Mouse (Mus musculus): ENCODE data around the gene Edem1. TPM values are rescaled to one million over a fixed set of nuclear protein-coding genes. Genes with fewer than 3 reads are reported as not detected.

The Edem1 gene
- polyA plus RNA-seq, 1 experiment from 2014 or later: 25.1 TPM

DNA sequence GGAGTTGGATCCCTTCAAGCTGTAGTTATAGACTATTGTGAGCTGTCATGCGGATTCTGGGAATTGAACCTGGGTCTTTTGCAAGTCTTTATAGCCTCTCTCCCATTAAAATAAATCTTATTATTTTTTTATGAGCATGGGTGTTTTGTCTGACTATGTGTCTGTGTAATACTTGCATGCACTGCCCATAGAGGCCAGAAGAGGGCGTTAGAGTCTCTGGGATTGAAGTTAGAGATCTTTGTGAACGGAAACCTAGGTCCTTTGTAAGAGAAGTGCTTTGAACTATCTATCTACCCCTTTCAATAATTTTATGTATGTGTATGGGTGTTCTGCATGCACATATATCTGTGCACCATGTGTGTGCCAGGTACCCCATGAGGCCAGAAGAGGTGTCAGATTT lies 21.0 kb upstream of the Edem1 start:
- Histone ChIP-seq H3K4me1 (peaks cover 20% of the 10 kb centered on the region), H3K36me3 (no peaks in the 10 kb centered on the region), H3K4me2 (no peak overlapping the region), H3K9ac (no peak overlapping the region), H3K27me3 (no peaks in the 10 kb centered on the region), H3K27ac (no peak overlapping the region), H3K4me3 (replicated peaks) (no peak overlapping the region), H3K9me3 (replicated peaks) (no peaks in the 10 kb centered on the region)
- no peak for ATAC-seq (replicated peaks; ENCODE audit: low FRiP score)
- WGBS: 74% methylated on average over 3 of the region's 3 CpGs

DNA sequence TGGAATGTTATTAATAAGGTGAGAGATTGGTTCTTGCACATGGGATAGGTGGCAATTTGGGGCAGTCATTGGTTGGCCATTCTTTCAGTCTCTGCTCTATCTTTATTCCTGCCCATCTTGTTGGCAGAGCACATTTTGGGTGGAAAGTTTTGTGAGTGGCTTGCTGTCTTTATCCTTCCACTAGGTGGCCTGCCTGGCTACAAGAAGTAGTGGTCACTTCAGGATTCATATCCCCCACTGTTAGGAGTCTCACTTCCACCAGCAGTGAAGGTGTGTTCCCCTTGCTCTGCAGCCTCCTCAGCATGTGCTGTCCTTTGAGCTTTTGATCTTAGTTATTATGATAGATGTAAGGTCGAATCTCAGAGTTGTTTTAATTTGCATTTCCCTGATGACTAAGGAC lies 19.7 kb upstream of the Edem1 start:
- Histone ChIP-seq H3K36me3 (no peaks in the 10 kb centered on the region), H3K4me2 (no peak overlapping the region), H3K27ac (no peak overlapping the region), H3K9me3 (replicated peaks) (no peaks in the 10 kb centered on the region), H3K9ac (no peak overlapping the region), H3K4me1 (peaks cover 20% of the 10 kb centered on the region), H3K27me3 (no peaks in the 10 kb centered on the region), H3K4me3 (replicated peaks) (no peak overlapping the region)
- no peak for ATAC-seq (replicated peaks; ENCODE audit: low FRiP score)
- 76% methylated on average over 1 of the region's 1 CpGs for WGBS

DNA sequence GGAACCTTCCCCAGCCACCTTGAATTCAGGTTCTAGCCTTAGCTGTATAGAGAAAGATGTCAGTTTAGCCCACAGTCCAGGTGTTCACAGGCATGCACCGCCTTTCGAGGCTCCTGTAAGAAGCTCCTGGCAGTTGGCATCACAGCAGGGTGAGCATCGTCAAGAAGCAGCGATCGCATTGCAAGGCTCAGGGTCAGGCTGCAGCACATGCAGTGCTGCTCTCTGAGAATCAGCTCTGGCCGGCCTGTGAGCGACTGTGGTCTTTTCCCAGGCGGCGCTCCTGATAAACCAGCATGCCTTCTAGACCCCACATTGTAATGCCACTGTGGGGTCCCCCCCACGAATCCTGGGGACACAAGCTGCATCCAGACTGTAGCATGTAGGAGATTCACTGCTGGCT lies 18.2 kb upstream of the Edem1 start:
- no peak overlapping the region for H3K27ac ChIP-seq
- peaks cover 5% of the 10 kb centered on the region for H3K36me3 ChIP-seq
- H3K4me1 ChIP-seq: peaks cover 10% of the 10 kb centered on the region
- H3K9ac ChIP-seq: no peak overlapping the region
- no peak for ATAC-seq (replicated peaks; ENCODE audit: low FRiP score)
- H3K9me3 ChIP-seq (replicated peaks): no peaks in the 10 kb centered on the region
- no peaks in the 10 kb centered on the region for H3K27me3 ChIP-seq
- no peak overlapping the region for H3K4me2 ChIP-seq
- H3K4me3 ChIP-seq (replicated peaks): no peak overlapping the region
- WGBS: 73% methylated on average over 10 of the region's 10 CpGs

DNA sequence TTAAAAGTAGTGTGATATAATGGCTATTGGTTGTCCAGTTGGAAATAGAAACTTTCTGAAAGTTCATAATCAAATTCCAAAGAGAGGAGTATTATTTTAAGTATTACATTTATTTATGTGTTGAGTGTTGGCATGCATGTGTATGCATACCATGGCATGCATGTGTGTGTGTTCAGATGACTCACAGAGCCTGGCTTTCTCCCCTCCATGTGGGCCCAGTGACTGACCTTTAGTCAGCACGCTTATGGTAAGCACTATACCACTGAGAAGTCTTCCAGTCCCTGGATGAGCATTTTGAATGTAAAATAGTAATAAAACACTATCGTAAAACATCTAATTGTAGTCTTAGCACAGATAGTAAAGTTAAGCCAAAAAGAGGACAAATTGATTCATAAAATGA lies 16.3 kb upstream of the Edem1 start:
- H3K4me2 ChIP-seq: no peak overlapping the region
- no peaks in the 10 kb centered on the region for H3K4me1 ChIP-seq
- no peak overlapping the region for H3K4me3 ChIP-seq (replicated peaks)
- ATAC-seq (replicated peaks; ENCODE audit: low FRiP score): no peak
- H3K27ac ChIP-seq: no peak overlapping the region
- H3K9ac ChIP-seq: no peak overlapping the region
- peaks cover 16% of the 10 kb centered on the region for H3K36me3 ChIP-seq
- H3K9me3 ChIP-seq (replicated peaks): no peaks in the 10 kb centered on the region
- 79% methylated on average over 2 of the region's 2 CpGs for WGBS
- no peaks in the 10 kb centered on the region for H3K27me3 ChIP-seq

DNA sequence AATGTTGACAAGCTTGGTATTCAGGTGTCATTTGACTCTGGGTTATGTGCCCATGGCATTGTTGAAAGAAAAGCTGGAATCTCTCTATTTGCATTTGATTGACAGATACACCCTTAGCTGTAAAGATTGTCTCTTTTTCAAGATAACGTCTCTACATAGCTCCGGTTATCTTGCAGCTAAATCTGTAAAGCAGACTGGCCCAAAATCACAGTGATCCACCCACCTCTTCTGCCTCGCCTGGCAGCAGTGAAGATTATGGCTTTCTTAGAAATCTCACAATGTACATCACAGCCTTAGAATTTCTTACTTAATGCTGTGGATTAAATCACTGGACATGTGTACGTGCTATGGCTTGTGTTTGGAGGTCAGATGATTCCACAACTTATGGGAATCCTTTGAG lies 10.9 kb upstream of the Edem1 start:
- Histone ChIP-seq H3K4me1 (no peaks in the 10 kb centered on the region), H3K27me3 (no peaks in the 10 kb centered on the region), H3K36me3 (peaks cover 64% of the 10 kb centered on the region), H3K4me2 (no peak overlapping the region), H3K9ac (no peak overlapping the region), H3K9me3 (replicated peaks) (no peaks in the 10 kb centered on the region), H3K4me3 (replicated peaks) (no peak overlapping the region), H3K27ac (no peak overlapping the region)
- WGBS: 82% methylated on average over 4 of the region's 4 CpGs
- ATAC-seq (replicated peaks; ENCODE audit: low FRiP score): no peak

DNA sequence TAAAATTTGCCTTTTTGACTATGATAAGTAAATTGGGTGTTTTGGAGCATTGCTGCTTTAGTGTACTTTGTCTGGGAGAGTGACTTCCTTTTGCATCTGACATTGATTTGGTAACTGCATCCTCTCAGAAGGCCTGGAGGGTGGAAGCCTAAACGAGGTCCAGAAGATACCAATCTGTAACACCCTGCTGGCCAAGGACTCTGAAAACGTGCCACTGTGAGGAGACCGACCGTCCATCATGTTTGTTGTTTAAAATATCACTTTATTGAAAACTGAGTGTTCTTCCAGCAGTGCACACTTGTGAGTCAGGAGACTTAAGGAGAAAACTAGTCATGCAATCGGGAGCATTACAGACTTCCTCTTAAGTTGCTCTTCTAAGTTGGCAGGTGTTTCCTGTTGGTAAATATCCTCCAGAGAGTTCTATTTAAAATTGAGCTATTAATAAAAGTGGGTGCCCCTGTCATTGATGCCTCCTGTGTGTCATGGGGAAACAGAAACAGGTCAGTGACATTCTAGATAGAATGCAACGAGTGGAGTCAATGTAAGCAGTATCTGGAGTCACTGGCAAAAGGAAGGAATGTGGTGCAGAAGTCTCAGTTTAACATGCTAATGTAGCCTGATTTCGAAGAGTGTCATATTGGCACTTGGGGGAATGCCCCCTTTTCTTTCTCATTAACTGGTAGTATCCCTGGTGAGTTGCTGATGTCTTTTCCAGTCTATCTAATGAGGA lies 3.5 kb upstream of the Edem1 start:
- Histone ChIP-seq H3K27ac (no peak overlapping the region), H3K27me3 (no peaks in the 10 kb centered on the region), H3K36me3 (peaks cover 45% of the 10 kb centered on the region), H3K4me2 (no peak overlapping the region), H3K4me3 (replicated peaks) (no peak overlapping the region), H3K4me1 (peaks cover 16% of the 10 kb centered on the region), H3K9me3 (replicated peaks) (no peaks in the 10 kb centered on the region), H3K9ac (no peak overlapping the region)
- no peak for ATAC-seq (replicated peaks; ENCODE audit: low FRiP score)
- WGBS: 68% methylated on average over 7 of the region's 7 CpGs

DNA sequence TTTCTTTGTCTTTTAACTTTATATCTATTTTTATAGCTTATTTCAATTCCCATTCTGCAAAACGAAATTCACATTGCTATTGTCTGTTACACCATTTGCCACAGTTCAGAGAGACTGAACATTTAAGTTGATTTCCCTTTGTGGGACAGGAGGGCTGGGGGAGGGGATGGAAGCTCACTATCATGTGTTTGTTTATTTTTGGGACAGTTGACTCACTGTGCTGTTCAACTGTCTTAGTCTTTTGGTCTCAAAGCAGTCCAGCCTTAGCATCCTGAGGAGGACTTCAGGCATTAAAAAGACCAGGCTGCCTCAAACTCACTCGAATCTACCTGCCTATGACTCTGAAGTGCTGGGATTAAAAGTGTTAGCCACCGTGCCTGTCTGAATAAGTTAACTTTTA lies 2.4 kb upstream of the Edem1 start:
- WGBS: 69% methylated on average over 3 of the region's 3 CpGs
- peaks cover 19% of the 10 kb centered on the region for H3K4me1 ChIP-seq
- no peak overlapping the region for H3K9ac ChIP-seq
- no peak for ATAC-seq (replicated peaks; ENCODE audit: low FRiP score)
- no peaks in the 10 kb centered on the region for H3K27me3 ChIP-seq
- H3K36me3 ChIP-seq: peaks cover 35% of the 10 kb centered on the region
- no peaks in the 10 kb centered on the region for H3K9me3 ChIP-seq (replicated peaks)
- H3K4me2 ChIP-seq: no peak overlapping the region
- H3K4me3 ChIP-seq (replicated peaks): no peak overlapping the region
- no peak overlapping the region for H3K27ac ChIP-seq

DNA sequence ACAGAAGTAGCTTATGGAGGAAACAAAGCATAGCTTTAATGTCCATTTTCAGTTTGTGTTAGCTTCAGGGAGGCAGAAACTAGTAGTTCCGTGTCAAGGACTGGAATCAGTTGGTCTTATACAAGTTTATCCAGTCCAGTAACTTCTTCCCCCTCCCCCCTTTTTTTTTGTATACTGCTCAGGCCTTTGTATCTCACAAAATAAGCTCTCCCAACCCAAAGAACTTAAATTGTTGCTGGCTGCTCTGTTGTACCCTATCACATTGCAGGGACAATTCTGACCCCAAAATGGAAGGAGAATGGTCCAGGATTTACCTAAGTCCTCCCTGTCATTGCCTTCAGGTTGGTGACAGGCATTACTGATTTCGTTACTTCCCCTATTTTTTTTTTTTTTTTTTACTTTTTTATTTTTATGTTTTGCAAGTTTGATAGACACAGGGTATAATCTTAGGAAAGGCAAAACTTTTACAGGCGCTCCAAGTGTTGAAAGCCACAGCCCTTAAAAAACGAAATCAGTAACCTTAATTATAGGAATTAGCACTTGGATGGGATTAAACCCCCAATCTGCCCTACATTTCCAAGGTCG lies 1.0 kb upstream of the Edem1 start:
- no peaks in the 10 kb centered on the region for H3K27me3 ChIP-seq
- peak overlapping the region; percentile 75 for H3K4me2 ChIP-seq
- H3K36me3 ChIP-seq: peaks cover 22% of the 10 kb centered on the region
- H3K27ac ChIP-seq: 0 out of 2 replicates have a peak overlapping the region, but pooled peaks have one; percentile 90
- H3K9ac ChIP-seq: no peak overlapping the region
- peak overlapping the region; percentile 97 for H3K4me3 ChIP-seq (replicated peaks)
- peaks cover 19% of the 10 kb centered on the region for H3K4me1 ChIP-seq
- ATAC-seq (replicated peaks; ENCODE audit: low FRiP score): no peak
- H3K9me3 ChIP-seq (replicated peaks): no peaks in the 10 kb centered on the region
- WGBS: 24% methylated on average over 5 of the region's 5 CpGs

DNA sequence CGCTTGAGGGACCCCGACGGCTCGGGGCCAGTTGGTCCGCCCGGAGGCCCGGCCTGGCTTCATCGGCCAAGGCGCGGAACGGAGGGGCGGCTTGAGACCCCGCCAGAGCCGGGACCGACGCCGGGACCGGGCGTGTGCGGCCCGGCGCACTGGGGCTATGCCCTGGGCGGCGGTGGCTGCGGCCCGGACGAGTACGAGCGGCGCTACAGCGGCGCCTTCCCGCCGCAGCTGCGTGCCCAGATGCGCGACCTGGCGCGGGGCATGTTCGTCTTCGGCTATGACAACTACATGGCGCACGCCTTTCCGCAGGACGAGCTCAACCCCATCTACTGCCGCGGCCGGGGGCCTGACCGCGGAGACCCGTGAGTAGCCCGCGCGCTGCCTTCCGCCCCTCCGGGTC lies 431 bp downstream of the Edem1 start:
- ATAC-seq (replicated peaks; ENCODE audit: low FRiP score): peak; percentile 43

DNA sequence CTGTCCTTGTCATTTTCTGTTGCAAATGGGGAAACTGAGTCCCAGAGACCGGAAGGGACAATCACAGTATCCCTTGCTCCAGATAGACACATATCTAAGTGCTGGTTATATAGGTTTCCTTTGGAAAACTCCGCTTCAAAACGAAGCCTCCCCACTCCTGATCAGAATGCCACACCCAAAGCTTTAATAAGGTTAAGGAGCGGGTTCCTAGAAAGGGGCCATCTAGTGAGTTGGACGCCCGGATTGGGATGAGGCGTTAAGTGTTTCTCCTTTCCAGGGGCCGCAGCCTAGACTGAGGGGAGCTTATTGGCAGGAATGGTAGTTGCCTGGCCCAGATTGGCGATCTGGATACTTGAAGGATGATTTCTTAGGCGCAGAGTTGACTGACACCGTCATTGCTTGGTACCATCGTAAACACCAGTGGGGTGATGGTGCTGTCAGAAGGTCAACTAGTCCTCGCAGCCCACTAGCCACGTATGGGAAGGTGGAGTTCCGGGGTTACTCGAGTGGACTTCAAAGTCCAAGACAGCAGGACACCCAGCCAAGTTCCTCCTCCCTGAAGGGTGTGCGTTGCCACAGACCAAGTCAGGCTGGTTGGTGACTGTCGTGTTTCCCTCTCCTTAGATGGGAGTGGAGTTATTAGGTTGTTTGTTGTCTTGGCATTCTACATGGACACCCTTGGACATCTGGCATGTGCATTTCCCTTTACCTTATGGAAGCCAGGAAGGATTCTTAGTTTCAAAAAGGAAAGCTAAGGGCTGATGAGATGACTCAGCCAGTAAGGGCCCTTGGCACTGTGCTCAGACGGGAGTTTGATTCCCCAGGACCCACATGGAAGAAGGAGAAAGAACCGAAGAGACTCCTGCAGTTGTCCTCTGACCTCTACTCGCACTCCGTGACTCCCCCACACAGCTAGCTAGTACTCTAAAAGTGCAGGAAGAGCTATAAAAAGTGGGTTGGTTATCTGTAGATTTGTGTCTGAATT lies 1.2 kb downstream of the Edem1 start:
- no peak for ATAC-seq (replicated peaks; ENCODE audit: low FRiP score)
- H3K36me3 ChIP-seq: peaks cover 3% of the 10 kb centered on the region; the same call in 1 of the 2 replicates
- no peaks in the 10 kb centered on the region for H3K9me3 ChIP-seq (replicated peaks)
- H3K9ac ChIP-seq: peak overlapping the region; percentile 94
- H3K27me3 ChIP-seq: no peaks in the 10 kb centered on the region
- 8% methylated on average over 22 of the region's 22 CpGs for WGBS
- no peak overlapping the region for H3K27ac ChIP-seq
- peak overlapping the region; percentile 97 for H3K4me3 ChIP-seq (replicated peaks)
- H3K4me1 ChIP-seq: peaks cover 19% of the 10 kb centered on the region
- H3K4me2 ChIP-seq: peak overlapping the region; percentile 75

More for the DNA sequence above, 431 bp downstream of the Edem1 start:
- Histone ChIP-seq H3K4me2 (peak overlapping the region; percentile 75), H3K27me3 (no peaks in the 10 kb centered on the region), H3K4me3 (replicated peaks) (peak overlapping the region; percentile 97), H3K9ac (peak overlapping the region; percentile 94), H3K36me3 (peaks cover 7% of the 10 kb centered on the region; the same call in 1 of the 2 replicates), H3K4me1 (peaks cover 19% of the 10 kb centered on the region), H3K9me3 (replicated peaks) (no peaks in the 10 kb centered on the region), H3K27ac (peak overlapping the region; percentile 90)
- WGBS: under 1% methylated on average over 56 of the region's 56 CpGs

DNA sequence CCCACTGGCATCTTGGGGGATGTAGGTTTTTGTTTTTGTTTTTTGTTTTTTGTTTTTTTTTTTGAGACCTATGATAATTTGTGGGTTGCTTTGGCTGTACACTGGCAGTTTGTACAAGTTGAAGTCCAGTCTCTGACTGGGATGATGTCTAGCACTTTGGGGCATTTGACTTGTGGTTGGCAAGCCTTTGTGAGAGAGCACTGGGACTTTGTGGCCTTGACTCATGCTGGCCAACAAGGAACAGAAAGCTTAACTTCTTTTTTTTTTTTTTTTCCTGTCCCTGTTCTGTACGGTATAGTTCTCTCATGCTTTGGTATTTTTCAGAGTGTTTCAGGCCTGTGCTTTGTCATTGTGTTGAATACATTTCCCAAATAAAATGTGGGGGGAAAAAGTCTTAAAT lies 3.7 kb downstream of the Edem1 start:
- WGBS: 88% methylated on average over 1 of the region's 1 CpGs
- no peak overlapping the region for H3K9ac ChIP-seq
- no peaks in the 10 kb centered on the region for H3K27me3 ChIP-seq
- no peak overlapping the region for H3K4me3 ChIP-seq (replicated peaks)
- no peak for ATAC-seq (replicated peaks; ENCODE audit: low FRiP score)
- no peaks in the 10 kb centered on the region for H3K9me3 ChIP-seq (replicated peaks)
- no peak overlapping the region for H3K27ac ChIP-seq
- no peak overlapping the region for H3K4me2 ChIP-seq
- peaks cover 18% of the 10 kb centered on the region for H3K4me1 ChIP-seq
- peaks cover 3% of the 10 kb centered on the region for H3K36me3 ChIP-seq

DNA sequence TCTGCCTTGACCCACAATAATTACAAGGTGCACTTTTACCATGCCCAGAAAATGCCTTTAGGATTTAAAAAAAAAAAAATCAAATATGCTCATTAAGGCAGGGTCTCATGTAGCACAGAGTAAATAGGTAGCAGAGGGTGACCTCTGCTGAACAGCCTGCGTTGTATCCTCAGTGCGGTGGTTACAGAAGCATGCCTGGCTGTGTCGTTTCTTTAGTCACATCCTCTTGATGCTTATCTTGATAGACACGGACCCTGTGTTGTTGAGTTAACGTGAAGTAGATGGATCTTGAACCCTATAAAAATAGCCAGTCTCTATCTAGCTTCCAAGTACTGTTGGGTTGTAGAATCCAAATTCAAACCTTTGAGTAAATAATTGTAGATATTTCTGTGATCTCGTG lies 4.5 kb downstream of the Edem1 start:
- H3K27me3 ChIP-seq: no peaks in the 10 kb centered on the region

More for the DNA sequence above, 4.5 kb downstream of the Edem1 start:
- ATAC-seq (replicated peaks; ENCODE audit: low FRiP score): no peak
- WGBS: 63% methylated on average over 6 of the region's 6 CpGs
- Histone ChIP-seq H3K27ac (no peak overlapping the region), H3K4me2 (no peak overlapping the region), H3K9ac (no peak overlapping the region), H3K9me3 (replicated peaks) (no peaks in the 10 kb centered on the region), H3K4me3 (replicated peaks) (no peak overlapping the region), H3K36me3 (peaks cover 11% of the 10 kb centered on the region), H3K4me1 (peaks cover 10% of the 10 kb centered on the region)
